Mouse (Mus musculus): ENCODE results near the gene Bnipl.

DNA sequence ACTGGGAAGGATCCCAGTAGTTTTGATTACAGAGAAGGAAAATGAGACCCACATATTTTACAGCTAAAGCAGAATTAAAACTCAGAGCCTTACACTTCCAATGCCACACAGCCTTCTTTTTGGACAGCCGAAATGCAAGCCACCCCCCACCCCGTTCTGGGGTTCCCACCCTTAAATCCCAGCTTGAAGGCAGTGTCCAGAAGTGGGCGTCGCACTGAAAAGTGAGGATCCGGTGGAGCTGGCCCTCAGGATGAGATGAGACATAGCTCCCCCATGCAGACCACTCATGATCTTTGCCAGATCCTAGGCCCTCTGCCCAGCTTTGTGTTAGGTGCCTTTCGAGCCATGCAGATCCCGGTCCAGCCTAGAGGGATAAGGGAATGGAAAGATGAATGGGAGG, 9.5 kb downstream of the Bnipl start, which contains the start of gene Gm128:
- no peak for TF ChIP-seq EP300 (optimal IDR thresholded peaks at IDR 0.05)
- TF ChIP-seq CTCF (IDR thresholded peaks at IDR 0.05; ENCODE audit: low read depth), result no peak
